Mouse (Mus musculus): Measurements from ENCODE around the gene Nin. TPM values are rescaled to one million over a fixed set of nuclear protein-coding genes. Genes with fewer than 3 reads are reported as not detected.
A peak's percentile ranks its signal among the peaks of the same experiment; 100 is the strongest.

The Nin gene
- total and polyA plus RNA-seq, 3 experiments: 29.0 to 51.7 (median 37.2) TPM

DNA sequence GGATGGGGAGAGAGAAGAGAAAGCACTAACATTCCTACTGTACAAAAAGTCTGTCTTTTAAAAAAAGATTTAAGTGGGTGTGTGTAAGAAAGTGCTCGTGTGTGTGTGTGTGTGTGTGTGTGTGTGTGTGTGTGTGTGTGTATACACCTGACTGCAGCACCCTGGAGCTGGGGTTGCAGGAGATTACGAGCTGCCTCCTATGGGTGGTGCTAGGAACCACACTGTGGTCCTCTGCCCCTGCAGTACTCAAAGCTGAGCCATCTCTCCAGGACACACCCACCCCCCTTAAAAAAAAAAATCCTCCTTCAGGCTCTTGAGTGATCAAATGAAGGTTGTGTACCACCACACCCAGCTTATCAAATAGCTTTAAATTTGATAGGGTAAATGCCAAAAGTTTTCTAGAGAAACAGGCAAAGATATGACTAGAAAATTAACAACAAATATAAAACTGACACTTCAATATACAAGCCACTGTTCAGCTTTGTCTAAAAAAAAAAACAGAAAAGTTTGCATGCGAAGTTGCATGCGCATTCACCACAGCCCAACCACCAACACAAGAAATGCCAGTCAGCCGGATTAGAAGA lies 27.6 kb upstream of the Nin start:
- Histone ChIP-seq H3K9ac (ENCODE audit: insufficient read depth, low read depth) (no peak overlapping the region), H3K4me3 (replicated peaks in 1 of 3; ENCODE audit: low read depth in 2 of 3, low read length in 2 of 3, poor library complexity in 1 of 3) (no peak overlapping the region), H3K27ac (ENCODE audit: insufficient read depth, low read depth) (no peak overlapping the region), H3K27me3 (replicated peaks) (no peaks in the 10 kb centered on the region), H3K4me2 (ENCODE audit: insufficient read depth, low read depth, poor library complexity, severe bottlenecking) (no peak overlapping the region), H3K9me3 (replicated peaks; ENCODE audit: low read length) (no peaks in the 10 kb centered on the region), H3K36me3 (replicated peaks in 1 of 2; ENCODE audit: control insufficient read depth in 1 of 2, insufficient read depth in 1 of 2, low read length in 1 of 2) (peaks cover 0 to 2% of the 10 kb centered on the region in 2 experiments), H3K4me1 (ENCODE audit: control insufficient read depth in 1 of 2, insufficient read depth in 2 of 2) (peaks cover 9 to 46% of the 10 kb centered on the region in 2 experiments), H3K79me2 (replicated peaks; ENCODE audit: control insufficient read depth, extremely low read depth, insufficient read depth, poor library complexity, severe bottlenecking) (no peaks in the 10 kb centered on the region)
- DNase-seq (ENCODE audit: extremely low read depth): no peak
- in situ Hi-C loops (cut with MboI; ENCODE audit: low pct_ligation_motif_present, low pct_unique_long_range_greater_than_20kb, low sequenced_read_pairs) (loop anchor here (10.0 kb wide), 1 partner anchor 66 kb away; no protein-coding TSS in a partner anchor), dilution Hi-C loops (cut with MboI; ENCODE audit: extremely low pct_ligation_motif_present, extremely low pct_unique_long_range_greater_than_20kb, low sequenced_read_pairs) (no loop called here)
- TF ChIP-seq ZKSCAN1 (IDR thresholded peaks at IDR 0.05; ENCODE audit: borderline replicate concordance, low read depth, low read length): no peak
- TF ChIP-seq MAFK (IDR thresholded peaks at IDR 0.05; ENCODE audit: insufficient replicate concordance, low read length): no peak
- no peak for TF ChIP-seq PAX5 (IDR thresholded peaks at IDR 0.05; ENCODE audit: low read length)
- no peak for TF ChIP-seq SIN3A (IDR thresholded peaks at IDR 0.05; ENCODE audit: low read length)
- no peak for TF ChIP-seq USF2 (conservative IDR thresholded peaks at IDR 0.05; ENCODE audit: low read depth, low read length)
- TF ChIP-seq EP300 (IDR thresholded peaks at IDR 0.05; ENCODE audit: low read length): no peak
- no peak for TF ChIP-seq CHD2 (IDR thresholded peaks at IDR 0.05; ENCODE audit: low read length)
- no peak for TF ChIP-seq POLR2AphosphoS2 (IDR thresholded peaks at IDR 0.05; ENCODE audit: low read depth, low read length)
- TF ChIP-seq CHD1 (IDR thresholded peaks at IDR 0.05; ENCODE audit: low read depth, low read length): no peak
- no peak for TF ChIP-seq USF1 (IDR thresholded peaks at IDR 0.05; ENCODE audit: low read depth, low read length)
- no peak for TF ChIP-seq TCF12 (IDR thresholded peaks at IDR 0.05; ENCODE audit: low read depth, low read length)
- TF ChIP-seq MAX (IDR thresholded peaks at IDR 0.05; ENCODE audit: low read length): no peak
- no peak for TF ChIP-seq ZMIZ1 (IDR thresholded peaks at IDR 0.05; ENCODE audit: low read depth, low read length)
- TF ChIP-seq IRF4 (IDR thresholded peaks at IDR 0.05; ENCODE audit: low read depth, low read length): no peak
- TF ChIP-seq MEF2A (IDR thresholded peaks at IDR 0.05; ENCODE audit: borderline replicate concordance, low read depth, low read length): no peak
- no peak for TF ChIP-seq JUND (conservative IDR thresholded peaks at IDR 0.05; ENCODE audit: low read depth, low read length)
- no peak for TF ChIP-seq HCFC1 (IDR thresholded peaks at IDR 0.05; ENCODE audit: low read depth, low read length)

DNA sequence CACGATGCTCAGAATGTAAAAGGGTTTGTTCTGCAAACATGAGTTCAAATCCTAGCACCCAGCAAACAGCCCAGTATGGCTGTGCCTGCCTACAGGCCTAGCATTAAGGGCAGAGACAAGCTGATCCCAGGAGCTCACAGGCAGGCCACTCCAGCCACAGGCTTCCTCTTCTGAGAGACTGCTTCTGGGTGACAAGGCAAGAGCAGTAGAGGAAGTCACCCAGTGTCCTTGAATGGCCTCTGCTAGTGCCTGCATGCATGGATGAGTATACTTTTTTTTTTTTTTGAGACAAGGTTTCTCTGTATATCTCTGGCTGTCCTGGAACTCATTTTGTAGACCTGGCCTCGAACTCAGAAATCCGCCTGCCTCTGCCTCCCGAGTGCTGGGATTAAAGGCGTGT lies 27.0 kb upstream of the Nin start:
- Histone ChIP-seq H3K9ac (ENCODE audit: insufficient read depth, low read depth) (no peak overlapping the region), H3K4me3 (replicated peaks in 1 of 3; ENCODE audit: low read depth in 2 of 3, low read length in 2 of 3, poor library complexity in 1 of 3) (no peak overlapping the region), H3K4me2 (ENCODE audit: insufficient read depth, low read depth, poor library complexity, severe bottlenecking) (no peak overlapping the region), H3K79me2 (replicated peaks; ENCODE audit: control insufficient read depth, extremely low read depth, insufficient read depth, poor library complexity, severe bottlenecking) (no peaks in the 10 kb centered on the region), H3K27me3 (replicated peaks) (no peaks in the 10 kb centered on the region), H3K9me3 (replicated peaks; ENCODE audit: low read length) (no peaks in the 10 kb centered on the region), H3K27ac (ENCODE audit: insufficient read depth, low read depth) (no peak overlapping the region; the same call in 1 of the 2 replicates), H3K4me1 (ENCODE audit: control insufficient read depth in 1 of 2, insufficient read depth in 2 of 2) (peaks cover 9 to 52% of the 10 kb centered on the region in 2 experiments), H3K36me3 (replicated peaks in 1 of 2; ENCODE audit: control insufficient read depth in 1 of 2, insufficient read depth in 1 of 2, low read length in 1 of 2) (peaks cover 0 to 2% of the 10 kb centered on the region in 2 experiments)
- TF ChIP-seq UBTF (IDR thresholded peaks at IDR 0.05; ENCODE audit: low read depth, low read length) (no peak), POLR2AphosphoS2 (IDR thresholded peaks at IDR 0.05; ENCODE audit: low read depth, low read length) (no peak), ZNF384 (IDR thresholded peaks at IDR 0.05; ENCODE audit: low read depth, low read length) (peak; percentile 79), EP300 (IDR thresholded peaks at IDR 0.05; ENCODE audit: low read length) (0 out of 2 replicates have a peak, but pooled peaks have one; percentile 21)
- peak; percentile 58 for DNase-seq (ENCODE audit: extremely low read depth)
- dilution Hi-C loops (cut with MboI; ENCODE audit: extremely low pct_ligation_motif_present, extremely low pct_unique_long_range_greater_than_20kb, low sequenced_read_pairs): no loop called here
- in situ Hi-C loops (cut with MboI; ENCODE audit: low pct_ligation_motif_present, low pct_unique_long_range_greater_than_20kb, low sequenced_read_pairs): loop anchor here (10.0 kb wide), 1 partner anchor 66 kb away; no protein-coding TSS in a partner anchor

Measured in CH12.LX (cell line).